Mouse (Mus musculus) kidney, embryonic 16.5 days (tissue): ENCODE measurements around the gene Slc4a2. TPM values are rescaled to one million over a fixed set of nuclear protein-coding genes. Genes with fewer than 3 reads are reported as not detected.

Source experiments
- ATAC-seq: fragments of 200-750 bp; cut with Nextera tagmentation; 2 replicates; pipeline ENCODE4 v1.8.0; 2017; ENCODE audit warnings: moderate TSS enrichment; ENCODE audit not compliant: low FRiP score, low TSS enrichment
- H3K27ac ChIP-seq: fragments of 300-500 bp; sonication (generic); 2 replicates; pipeline ENCODE4 v1.5.1; 2014; ENCODE audit warnings: low read length
- H3K27me3 ChIP-seq: fragments of 300-500 bp; sonication (generic); 2 replicates; pipeline ENCODE4 v1.6.1; 2014; ENCODE audit warnings: low read length, control low read depth, mixed read lengths; ENCODE audit not compliant: insufficient read depth
- H3K36me3 ChIP-seq: fragments of 300-500 bp; sonication (generic); 2 replicates; pipeline ENCODE4 v1.6.1; 2014; ENCODE audit warnings: low read length, control low read depth, mixed read lengths; ENCODE audit not compliant: insufficient read depth
- H3K4me1 ChIP-seq: fragments of 300-500 bp; sonication (generic); 2 replicates; pipeline ENCODE4 v1.6.1; 2014; ENCODE audit warnings: low read length, control low read depth, mixed read lengths; ENCODE audit not compliant: insufficient read depth
- H3K4me2 ChIP-seq: fragments of 300-500 bp; sonication (generic); replicated peaks from 2 replicates; pipeline ENCODE4 v1.6.1; 2014; ENCODE audit warnings: low read depth, low read length
- H3K4me3 ChIP-seq: fragments of 300-500 bp; sonication (generic); 2 replicates; pipeline ENCODE4 v1.5.1; 2014; ENCODE audit warnings: mild to moderate bottlenecking, low read length
- H3K9ac ChIP-seq: fragments of 300-500 bp; sonication (generic); replicated peaks from 2 replicates; pipeline ENCODE4 v1.6.1; 2014; ENCODE audit warnings: low read length
- H3K9me3 ChIP-seq: fragments of 300-500 bp; sonication (generic); 2 replicates; pipeline ENCODE4 v1.6.1; 2016; ENCODE audit warnings: low read length, control low read depth
- WGBS: fragments of 180-500 bp; shearing (Covaris S2); extraction: QIAGEN DNeasy Blood & Tissue Kit; methylation state at CpG from one replicate; pipeline ENCODE4 v1.1.7; 2014; 5-methylcytosine and 5-hydroxymethylcytosine counted together
- polyA plus RNA-seq: library from polyadenylated mRNA; unstranded; fragments of >200 nt; fragmentation: Nextera tagmentation; extraction: Ambion mirVana; gene quantifications from 2 replicates; pipeline ENCODE4 v1.2.1, GENCODE M21; 2015

Gene Slc4a2
- polyA plus RNA-seq, 1 experiment from 2014 or later: 53.8 TPM

DNA sequence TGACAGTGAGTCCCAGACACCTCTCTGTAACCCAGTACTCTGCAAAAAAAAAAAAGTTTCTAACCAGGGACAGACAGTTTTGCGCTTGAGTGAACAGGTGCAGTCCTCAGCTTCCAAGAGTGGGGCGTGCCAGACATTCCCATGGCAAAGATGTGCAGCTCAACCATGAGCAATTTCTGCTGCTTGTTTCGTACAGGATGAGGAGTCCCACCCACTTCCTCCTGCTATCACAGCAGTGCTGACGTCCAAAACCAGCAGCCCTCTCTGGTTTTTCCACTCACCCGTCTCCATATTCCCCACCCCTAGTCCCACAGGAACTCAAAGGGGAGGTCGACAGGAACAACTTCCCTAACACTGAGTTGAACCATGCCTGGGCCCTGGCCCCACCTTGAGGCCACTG is 39.2 kb upstream of the Slc4a2 start:
- no peaks in the 10 kb centered on the region for H3K36me3 ChIP-seq
- ATAC-seq: no peak
- H3K27me3 ChIP-seq: peaks cover 21% of the 10 kb centered on the region
- no peak overlapping the region for H3K4me2 ChIP-seq
- WGBS: 30% methylated on average over 6 of the region's 6 CpGs
- no peak overlapping the region for H3K9ac ChIP-seq
- H3K4me3 ChIP-seq: no peak overlapping the region
- H3K9me3 ChIP-seq: no peaks in the 10 kb centered on the region
- H3K27ac ChIP-seq: no peak overlapping the region
- peaks cover 44% of the 10 kb centered on the region for H3K4me1 ChIP-seq

- peaks cover 21% of the 10 kb centered on the region for H3K27me3 ChIP-seq
- H3K9me3 ChIP-seq: no peaks in the 10 kb centered on the region
- H3K36me3 ChIP-seq: no peaks in the 10 kb centered on the region
- no peak overlapping the region for H3K27ac ChIP-seq
- H3K4me1 ChIP-seq: peaks cover 49% of the 10 kb centered on the region
- H3K4me2 ChIP-seq: no peak overlapping the region
- 91% methylated on average over 5 of the region's 5 CpGs for WGBS
- H3K4me3 ChIP-seq: no peak overlapping the region
- no peak for ATAC-seq
- H3K9ac ChIP-seq: no peak overlapping the region
Observed at GRCm38 (mm10) chr5:24385374-24385773, 38.3 kb upstream of the Slc4a2 start.

DNA sequence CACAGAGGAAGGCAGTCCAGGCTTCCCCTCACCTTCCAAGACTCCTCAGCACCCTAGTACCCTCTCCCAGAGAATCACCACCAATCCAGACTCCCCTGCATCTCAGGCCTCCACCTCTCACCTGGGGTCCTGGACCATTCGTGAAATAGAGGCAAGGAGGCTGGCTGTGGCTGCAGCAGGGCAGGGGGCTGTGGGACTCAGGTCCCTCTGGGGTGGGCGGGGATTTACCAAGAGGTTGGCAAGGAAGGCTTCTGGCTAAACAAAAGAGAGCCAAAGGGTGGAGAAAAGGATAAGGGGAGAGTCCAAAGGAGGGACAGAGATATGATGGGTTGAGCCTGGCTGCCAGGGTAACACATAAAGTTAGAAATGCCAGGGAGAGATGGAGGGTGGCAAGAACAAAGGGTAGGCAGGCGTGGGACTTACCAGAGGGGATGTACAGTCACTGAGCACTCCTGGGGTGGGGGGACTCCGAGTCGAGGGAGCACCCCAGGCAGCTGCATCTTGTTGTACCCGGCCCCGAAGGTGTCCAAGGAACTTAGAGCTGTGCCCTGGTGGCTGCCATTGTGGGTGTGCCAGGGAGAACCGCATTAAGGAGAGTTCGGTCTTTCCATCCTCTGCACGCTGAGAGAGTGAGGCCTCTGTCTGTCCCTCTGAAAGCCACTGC is 37.6 kb upstream of the Slc4a2 start:
- H3K36me3 ChIP-seq: no peaks in the 10 kb centered on the region
- ATAC-seq: no peak
- H3K9ac ChIP-seq: no peak overlapping the region
- H3K4me2 ChIP-seq: no peak overlapping the region
- 84% methylated on average over 10 of the region's 10 CpGs for WGBS
- peaks cover 21% of the 10 kb centered on the region for H3K27me3 ChIP-seq
- no peak overlapping the region for H3K4me3 ChIP-seq
- H3K27ac ChIP-seq: no peak overlapping the region
- peaks cover 49% of the 10 kb centered on the region for H3K4me1 ChIP-seq
- no peaks in the 10 kb centered on the region for H3K9me3 ChIP-seq

- Histone ChIP-seq H3K4me1 (peaks cover 49% of the 10 kb centered on the region), H3K9me3 (no peaks in the 10 kb centered on the region), H3K36me3 (no peaks in the 10 kb centered on the region), H3K27ac (no peak overlapping the region), H3K9ac (peak overlapping the region; percentile 59), H3K4me3 (peak overlapping the region; percentile 54), H3K27me3 (peaks cover 21% of the 10 kb centered on the region), H3K4me2 (peak overlapping the region; percentile 94)
- under 1% methylated on average over 73 of the region's 73 CpGs for WGBS
- peak; percentile 49; the same call in 1 of the 2 replicates for ATAC-seq
Observed at GRCm38 (mm10) chr5:24387264-24388241, 36.1 kb upstream of the Slc4a2 start.

GRCm38 (mm10) chr5:24388246-24388915 is 35.3 kb upstream of the Slc4a2 start:
- H3K9ac ChIP-seq: peak overlapping the region; percentile 59
- H3K4me1 ChIP-seq: peaks cover 42% of the 10 kb centered on the region
- peak; percentile 1; the same call in 1 of the 2 replicates for ATAC-seq
- H3K27ac ChIP-seq: no peak overlapping the region
- WGBS: 23% methylated on average over 25 of the region's 26 CpGs
- H3K9me3 ChIP-seq: no peaks in the 10 kb centered on the region
- peaks cover 21% of the 10 kb centered on the region for H3K27me3 ChIP-seq
- H3K4me3 ChIP-seq: peak overlapping the region; percentile 54
- H3K36me3 ChIP-seq: no peaks in the 10 kb centered on the region
- H3K4me2 ChIP-seq: peak overlapping the region; percentile 94

DNA sequence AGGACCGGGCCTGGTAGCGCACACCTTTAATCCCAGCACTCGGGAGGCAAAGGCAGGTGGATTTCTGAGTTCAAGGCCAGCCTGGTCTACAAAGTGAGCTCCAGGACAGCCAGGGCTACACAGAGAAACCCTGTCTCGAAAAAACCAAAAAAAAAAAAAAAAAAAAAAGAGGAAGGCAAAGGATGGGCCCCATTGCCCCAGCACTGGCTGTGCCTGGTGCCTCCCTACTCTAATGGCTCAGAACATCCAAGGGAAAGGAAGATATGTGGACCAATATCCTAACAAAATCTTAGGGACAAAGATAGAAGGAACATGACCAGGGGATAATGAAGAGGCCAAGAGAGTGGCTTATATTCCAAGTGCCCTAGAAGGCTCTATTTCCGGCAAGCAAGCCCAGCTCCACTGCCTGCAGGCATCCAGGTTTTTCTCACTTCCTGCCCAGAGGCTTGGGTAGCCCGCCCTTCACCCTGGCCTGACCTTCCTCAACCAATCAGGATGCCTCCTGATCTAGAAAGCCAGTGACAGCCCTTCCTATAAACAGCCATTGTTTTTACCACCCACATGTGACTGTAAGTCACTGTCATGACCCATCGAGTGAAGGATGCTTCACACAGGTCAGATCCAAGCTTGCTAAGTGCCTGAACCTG is 34.5 kb upstream of the Slc4a2 start:
- no peak overlapping the region for H3K27ac ChIP-seq
- H3K4me3 ChIP-seq: no peak overlapping the region
- H3K4me2 ChIP-seq: no peak overlapping the region
- 59% methylated on average over 6 of the region's 7 CpGs for WGBS
- H3K4me1 ChIP-seq: peaks cover 39% of the 10 kb centered on the region
- no peak overlapping the region for H3K9ac ChIP-seq
- ATAC-seq: no peak
- H3K9me3 ChIP-seq: no peaks in the 10 kb centered on the region
- H3K27me3 ChIP-seq: peaks cover 21% of the 10 kb centered on the region
- no peaks in the 10 kb centered on the region for H3K36me3 ChIP-seq

GRCm38 (mm10) chr5:24389658-24390020 is 34.0 kb upstream of the Slc4a2 start:
- no peak overlapping the region for H3K4me3 ChIP-seq
- no peak overlapping the region for H3K4me2 ChIP-seq
- 73% methylated on average over 4 of the region's 4 CpGs for WGBS
- no peaks in the 10 kb centered on the region for H3K36me3 ChIP-seq
- no peaks in the 10 kb centered on the region for H3K9me3 ChIP-seq
- ATAC-seq: no peak
- no peak overlapping the region for H3K27ac ChIP-seq
- peaks cover 21% of the 10 kb centered on the region for H3K27me3 ChIP-seq
- H3K4me1 ChIP-seq: peaks cover 34% of the 10 kb centered on the region
- H3K9ac ChIP-seq: no peak overlapping the region

DNA sequence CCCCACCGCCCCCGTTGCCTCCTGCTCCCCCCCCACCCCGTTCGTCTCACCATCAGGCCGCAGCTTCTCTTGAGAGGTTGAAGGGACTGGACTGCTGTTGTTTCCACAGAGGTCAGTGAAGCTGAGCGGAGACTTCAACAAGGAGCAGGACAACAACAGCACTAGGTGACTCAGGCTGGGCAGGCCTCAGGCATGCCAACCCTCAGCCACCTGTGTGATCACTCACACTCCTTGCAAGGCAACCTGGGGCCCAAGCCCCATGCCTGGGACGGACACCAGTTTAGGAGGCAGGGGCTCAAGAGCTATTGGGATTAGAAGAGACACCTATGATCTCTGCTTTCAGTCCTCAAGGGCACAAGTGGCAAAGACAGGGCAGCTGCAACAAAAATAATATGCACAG is 31.8 kb upstream of the Slc4a2 start, which contains the start of gene Atg9b:
TSS of gene Atg9b (minus strand) at position 280 of the 400 bp plus-strand sequence.
- H3K36me3 ChIP-seq: no peaks in the 10 kb centered on the region
- H3K4me1 ChIP-seq: peaks cover 36% of the 10 kb centered on the region
- H3K27ac ChIP-seq: no peak within 1 kb of the TSS
- no peak within 1 kb of the TSS for H3K4me2 ChIP-seq
- H3K9ac ChIP-seq: no peak within 1 kb of the TSS
- WGBS: 83% methylated on average over 7 of the region's 7 CpGs
- ATAC-seq: no peak
- H3K4me3 ChIP-seq: no peak within 1 kb of the TSS
- H3K27me3 ChIP-seq: peaks cover 13% of the 10 kb centered on the region
- no peaks in the 10 kb centered on the region for H3K9me3 ChIP-seq

- Histone ChIP-seq H3K4me1 (peaks cover 27% of the 10 kb centered on the region), H3K4me2 (no peak overlapping the region), H3K9ac (no peak overlapping the region), H3K27ac (no peak overlapping the region), H3K36me3 (no peaks in the 10 kb centered on the region), H3K27me3 (peaks cover 5% of the 10 kb centered on the region; the same call in 1 of the 2 replicates), H3K4me3 (no peak overlapping the region), H3K9me3 (no peaks in the 10 kb centered on the region)
- 74% methylated on average over 7 of the region's 7 CpGs for WGBS
- no peak for ATAC-seq
Observed at GRCm38 (mm10) chr5:24392724-24393123, 30.9 kb upstream of the Slc4a2 start.
